Mouse (Mus musculus): ENCODE measurements at regions not wholly inside any gene's neighbourhood (a gene's known extent, or its start where the extent isn't known, plus 50 kb on each side); places are given as distances from the start of the nearest gene placed in this dataset.

DNA sequence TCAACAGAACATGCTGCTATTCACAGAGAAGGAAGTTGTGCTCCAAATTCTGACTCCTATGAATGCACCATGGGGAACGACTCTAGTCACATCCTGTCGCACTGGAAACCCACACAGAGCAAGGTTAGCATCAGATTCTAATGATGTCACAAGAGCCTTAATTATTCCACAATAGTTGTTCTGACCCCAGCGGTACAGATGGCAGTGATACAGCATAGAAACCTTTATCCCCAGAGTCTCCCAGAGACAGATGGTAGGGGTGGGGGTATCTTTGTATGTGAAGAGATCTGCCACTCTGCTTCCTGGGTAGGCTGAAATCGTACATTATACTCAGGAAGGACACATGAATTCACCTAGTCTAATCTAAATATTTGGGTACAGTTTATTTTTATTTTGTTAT lies 123.5 kb upstream of the Bank1 start:
- TF ChIP-seq EP300 (IDR thresholded peaks at IDR 0.05; ENCODE audit: insufficient read depth, low read depth, low read length) (no peak), CTCF (IDR thresholded peaks at IDR 0.05) (no peak), POLR2A (IDR thresholded peaks at IDR 0.05; ENCODE audit: insufficient read depth, low read depth, low read length) (no peak)

Measured in heart, adult 2 months (tissue).